Mouse (Mus musculus) embryo, embryonic 11 days (tissue): ENCODE measurements around the gene Rpl15.
"Not testable (repeated sequence)": the region's sequence is repeated elsewhere in the genome, so short reads cannot be mapped to it uniquely, and the experiment has no call there.

Experiments
- DNase-seq: peaks from one replicate; pipeline ENCODE4 v3.0.0-alpha.2; 2015

The Rpl15 gene

GRCm38 (mm10) chr14:18240132-18240531, 31.1 kb downstream of the Rpl15 start:
- DNase-seq: no peak

GRCm38 (mm10) chr14:18238750-18239731, 32.1 kb downstream of the Rpl15 start, which contains the start of gene Nr1d2:
Gene Nr1d2 (minus strand): TSS chr14:18239127.
- DNase-seq: peak; percentile 98

GRCm38 (mm10) chr14:18238131-18238749, 33.0 kb downstream of the Rpl15 start:
- DNase-seq: peak; percentile 99

- peak; percentile 4 for DNase-seq
Observed at GRCm38 (mm10) chr14:18237381-18237780, 33.8 kb downstream of the Rpl15 start.

GRCm38 (mm10) chr14:18236496-18237235, 34.5 kb downstream of the Rpl15 start:
- DNase-seq: not testable (repeated sequence)

- no peak for DNase-seq
Observed at GRCm38 (mm10) chr14:18233981-18234960, 36.9 kb downstream of the Rpl15 start.

- DNase-seq: no peak
Observed at GRCm38 (mm10) chr14:18233076-18233475, 38.1 kb downstream of the Rpl15 start.

- DNase-seq: not testable (repeated sequence)
Observed at GRCm38 (mm10) chr14:18231866-18232265, 39.3 kb downstream of the Rpl15 start.

GRCm38 (mm10) chr14:18229751-18230150, 41.4 kb downstream of the Rpl15 start:
- not testable (repeated sequence) for DNase-seq

GRCm38 (mm10) chr14:18226181-18226580, 45.0 kb downstream of the Rpl15 start:
- not testable (repeated sequence) for DNase-seq

GRCm38 (mm10) chr14:18225431-18225830, 45.8 kb downstream of the Rpl15 start:
- DNase-seq: not testable (repeated sequence)

- no peak for DNase-seq
Observed at GRCm38 (mm10) chr14:18221977-18222376, 49.2 kb downstream of the Rpl15 start.
